Mouse (Mus musculus): ENCODE measurements around the gene Olfr1395. TPM values are rescaled to one million over a fixed set of nuclear protein-coding genes. Genes with fewer than 3 reads are reported as not detected.
"Not testable (repeated sequence)": the region's sequence is repeated elsewhere in the genome, so short reads cannot be mapped to it uniquely, and the experiment has no call there.

The Olfr1395 gene
- polyA plus RNA-seq, 1 experiment from 2014 or later: not detected

- Histone ChIP-seq H3K4me3 (no peak overlapping the region), H3K27me3 (no peaks in the 10 kb centered on the region), H3K36me3 (no peaks in the 10 kb centered on the region), H3K4me1 (no peaks in the 10 kb centered on the region), H3K4me2 (no peak overlapping the region), H3K9me3 (no peaks in the 10 kb centered on the region), H3K27ac (no peak overlapping the region), H3K9ac (no peak overlapping the region)
- 60% methylated on average over 1 of the region's 1 CpGs for WGBS
- ATAC-seq (ENCODE audit: insufficient number of reproducible peaks, low FRiP score, low TSS enrichment, low read depth): no peak
These were observed 41.1 kb downstream of the Olfr1395 start for GRCm38 (mm10) chr11:49183172-49183571.

GRCm38 (mm10) chr11:49186452-49186851 lies 44.4 kb downstream of the Olfr1395 start:
- Histone ChIP-seq H3K4me3 (no peak overlapping the region), H3K27ac (no peak overlapping the region), H3K4me1 (no peaks in the 10 kb centered on the region), H3K9me3 (no peaks in the 10 kb centered on the region), H3K27me3 (no peaks in the 10 kb centered on the region), H3K36me3 (no peaks in the 10 kb centered on the region), H3K4me2 (no peak overlapping the region), H3K9ac (no peak overlapping the region)
- WGBS: 74% methylated on average over 6 of the region's 6 CpGs
- ATAC-seq (ENCODE audit: insufficient number of reproducible peaks, low FRiP score, low TSS enrichment, low read depth): no peak

GRCm38 (mm10) chr11:49186955-49187488 lies 44.9 kb downstream of the Olfr1395 start, which contains the start of gene Btnl9:
Gene Btnl9 (minus strand): TSS chr11:49187159.
- no peak for ATAC-seq (ENCODE audit: insufficient number of reproducible peaks, low FRiP score, low TSS enrichment, low read depth)
- Histone ChIP-seq H3K27me3 (no peaks in the 10 kb centered on the region), H3K4me3 (no peak within 1 kb of the TSS), H3K36me3 (no peaks in the 10 kb centered on the region), H3K9ac (no peak within 1 kb of the TSS), H3K27ac (no peak within 1 kb of the TSS), H3K9me3 (no peaks in the 10 kb centered on the region), H3K4me2 (no peak within 1 kb of the TSS), H3K4me1 (no peaks in the 10 kb centered on the region)
- WGBS: 80% methylated on average over 8 of the region's 8 CpGs

- 80% methylated on average over 10 of the region's 10 CpGs for WGBS
- H3K4me1 ChIP-seq: no peaks in the 10 kb centered on the region
- H3K9ac ChIP-seq: no peak overlapping the region
- no peaks in the 10 kb centered on the region for H3K27me3 ChIP-seq
- no peaks in the 10 kb centered on the region for H3K36me3 ChIP-seq
- H3K4me2 ChIP-seq: no peak overlapping the region
- H3K27ac ChIP-seq: no peak overlapping the region
- no peaks in the 10 kb centered on the region for H3K9me3 ChIP-seq
- H3K4me3 ChIP-seq: no peak overlapping the region
- ATAC-seq (ENCODE audit: insufficient number of reproducible peaks, low FRiP score, low TSS enrichment, low read depth): no peak
These were observed 45.6 kb downstream of the Olfr1395 start for GRCm38 (mm10) chr11:49187701-49188100.

GRCm38 (mm10) chr11:49189737-49190136 lies 47.7 kb downstream of the Olfr1395 start:
- no peak for ATAC-seq (ENCODE audit: insufficient number of reproducible peaks, low FRiP score, low TSS enrichment, low read depth)
- 3% methylated on average over 7 of the region's 7 CpGs for WGBS

GRCm38 (mm10) chr11:49191083-49191482 lies 49.0 kb downstream of the Olfr1395 start:
- Histone ChIP-seq H3K27me3 (no peaks in the 10 kb centered on the region), H3K4me2 (no peak overlapping the region), H3K4me1 (no peaks in the 10 kb centered on the region), H3K36me3 (no peaks in the 10 kb centered on the region), H3K4me3 (no peak overlapping the region), H3K9me3 (no peaks in the 10 kb centered on the region), H3K9ac (no peak overlapping the region), H3K27ac (no peak overlapping the region)
- no peak for ATAC-seq (ENCODE audit: insufficient number of reproducible peaks, low FRiP score, low TSS enrichment, low read depth)
- 52% methylated on average over 2 of the region's 2 CpGs for WGBS

More at GRCm38 (mm10) chr11:49189737-49190136, 47.7 kb downstream of the Olfr1395 start:
- Histone ChIP-seq H3K9me3 (no peaks in the 10 kb centered on the region), H3K36me3 (no peaks in the 10 kb centered on the region), H3K9ac (no peak overlapping the region), H3K4me2 (no peak overlapping the region), H3K4me1 (no peaks in the 10 kb centered on the region), H3K27ac (no peak overlapping the region), H3K4me3 (no peak overlapping the region), H3K27me3 (no peaks in the 10 kb centered on the region)

GRCm38 (mm10) chr11:49194771-49195170 lies 52.7 kb downstream of the Olfr1395 start:
- H3K9ac ChIP-seq; H3K4me1 ChIP-seq; H3K4me3 ChIP-seq; ATAC-seq (ENCODE audit: insufficient number of reproducible peaks, low FRiP score, low TSS enrichment, low read depth); H3K36me3 ChIP-seq; H3K27me3 ChIP-seq; H3K4me2 ChIP-seq; H3K27ac ChIP-seq; H3K9me3 ChIP-seq: not testable (repeated sequence)
- 93% methylated on average over 9 of the region's 9 CpGs for WGBS

GRCm38 (mm10) chr11:49195819-49196322 lies 53.8 kb downstream of the Olfr1395 start:
- no peak for ATAC-seq (ENCODE audit: insufficient number of reproducible peaks, low FRiP score, low TSS enrichment, low read depth)
- Histone ChIP-seq H3K9me3 (no peaks in the 10 kb centered on the region), H3K27ac (no peak overlapping the region), H3K9ac (no peak overlapping the region), H3K4me3 (no peak overlapping the region), H3K36me3 (no peaks in the 10 kb centered on the region), H3K4me2 (no peak overlapping the region), H3K4me1 (no peaks in the 10 kb centered on the region), H3K27me3 (no peaks in the 10 kb centered on the region)
- WGBS: 85% methylated on average over 7 of the region's 7 CpGs

Other genes with a start within 250 kb of the Olfr1395 start
- 0.33 and 0.36 TPM in 2 replicates for gene Gm5431, start 240.1 kb upstream of the Olfr1395 start, polyA plus RNA-seq (2015; fragmentation: Nextera tagmentation; extraction: Ambion mirVana)
- 3.1 and 3.7 TPM in 2 replicates for gene Psme2b, start 196.1 kb upstream of the Olfr1395 start, polyA plus RNA-seq (2015; fragmentation: Nextera tagmentation; extraction: Ambion mirVana)
- not detected in 2 replicates for gene Olfr56, start 163.4 kb upstream of the Olfr1395 start, polyA plus RNA-seq (2015; fragmentation: Nextera tagmentation; extraction: Ambion mirVana)
- gene 9930111J21Rik1, start 162.9 kb upstream of the Olfr1395 start, polyA plus RNA-seq (2015; fragmentation: Nextera tagmentation; extraction: Ambion mirVana): 0.64 and 0.66 TPM in 2 replicates
- gene Gm12185, start 150.0 kb upstream of the Olfr1395 start, polyA plus RNA-seq (2015; fragmentation: Nextera tagmentation; extraction: Ambion mirVana): not detected in 2 replicates
- gene Tgtp1, start 148.1 kb upstream of the Olfr1395 start, polyA plus RNA-seq (2015; fragmentation: Nextera tagmentation; extraction: Ambion mirVana): 0.31 and 0.82 TPM in 2 replicates
- gene 9930111J21Rik2, start 91.0 kb upstream of the Olfr1395 start, polyA plus RNA-seq (2015; fragmentation: Nextera tagmentation; extraction: Ambion mirVana): 0.83 and 1.1 TPM in 2 replicates
- gene Tgtp2, start 78.1 kb upstream of the Olfr1395 start, polyA plus RNA-seq (2015; fragmentation: Nextera tagmentation; extraction: Ambion mirVana): 0.13 TPM in 1 of 2 replicates, not detected in the other
- gene Ifi47, start 65.7 kb upstream of the Olfr1395 start, polyA plus RNA-seq (2015; fragmentation: Nextera tagmentation; extraction: Ambion mirVana): 1.4 and 1.7 TPM in 2 replicates
- not detected in 2 replicates for gene Olfr1396, start 27.4 kb upstream of the Olfr1395 start, polyA plus RNA-seq (2015; fragmentation: Nextera tagmentation; extraction: Ambion mirVana)
- gene Olfr1394, start 12.1 kb downstream of the Olfr1395 start, polyA plus RNA-seq (2015; fragmentation: Nextera tagmentation; extraction: Ambion mirVana): not detected in 2 replicates
- gene Btnl9, start 44.9 kb downstream of the Olfr1395 start, polyA plus RNA-seq (2015; fragmentation: Nextera tagmentation; extraction: Ambion mirVana): 1.8 and 2.0 TPM in 2 replicates
- 33.8 and 36.9 TPM in 2 replicates for gene Zfp62, start 61.0 kb downstream of the Olfr1395 start, polyA plus RNA-seq (2015; fragmentation: Nextera tagmentation; extraction: Ambion mirVana)
- gene Mgat1, start 101.9 kb downstream of the Olfr1395 start, polyA plus RNA-seq (2015; fragmentation: Nextera tagmentation; extraction: Ambion mirVana): 74.6 and 81.3 TPM in 2 replicates
- not detected in 2 replicates for gene Olfr1393, start 136.0 kb downstream of the Olfr1395 start, polyA plus RNA-seq (2015; fragmentation: Nextera tagmentation; extraction: Ambion mirVana)
- gene Olfr1392, start 143.0 kb downstream of the Olfr1395 start, polyA plus RNA-seq (2015; fragmentation: Nextera tagmentation; extraction: Ambion mirVana): 0.10 and 0.11 TPM in 2 replicates
- not detected in 2 replicates for gene Olfr10, start 162.5 kb downstream of the Olfr1395 start, polyA plus RNA-seq (2015; fragmentation: Nextera tagmentation; extraction: Ambion mirVana)
- gene Olfr1391, start 180.5 kb downstream of the Olfr1395 start, polyA plus RNA-seq (2015; fragmentation: Nextera tagmentation; extraction: Ambion mirVana): not detected in 2 replicates
- not detected in 2 replicates for gene Olfr1390, start 192.9 kb downstream of the Olfr1395 start, polyA plus RNA-seq (2015; fragmentation: Nextera tagmentation; extraction: Ambion mirVana)

Data from limb, embryonic 15.5 days (tissue).